Mouse (Mus musculus): Measurements from ENCODE around the gene Cd68. TPM values are rescaled to one million over a fixed set of nuclear protein-coding genes. Genes with fewer than 3 reads are reported as not detected.

The Cd68 gene
- polyA plus RNA-seq, 1 experiment from 2014 or later, result 13.3 TPM

DNA sequence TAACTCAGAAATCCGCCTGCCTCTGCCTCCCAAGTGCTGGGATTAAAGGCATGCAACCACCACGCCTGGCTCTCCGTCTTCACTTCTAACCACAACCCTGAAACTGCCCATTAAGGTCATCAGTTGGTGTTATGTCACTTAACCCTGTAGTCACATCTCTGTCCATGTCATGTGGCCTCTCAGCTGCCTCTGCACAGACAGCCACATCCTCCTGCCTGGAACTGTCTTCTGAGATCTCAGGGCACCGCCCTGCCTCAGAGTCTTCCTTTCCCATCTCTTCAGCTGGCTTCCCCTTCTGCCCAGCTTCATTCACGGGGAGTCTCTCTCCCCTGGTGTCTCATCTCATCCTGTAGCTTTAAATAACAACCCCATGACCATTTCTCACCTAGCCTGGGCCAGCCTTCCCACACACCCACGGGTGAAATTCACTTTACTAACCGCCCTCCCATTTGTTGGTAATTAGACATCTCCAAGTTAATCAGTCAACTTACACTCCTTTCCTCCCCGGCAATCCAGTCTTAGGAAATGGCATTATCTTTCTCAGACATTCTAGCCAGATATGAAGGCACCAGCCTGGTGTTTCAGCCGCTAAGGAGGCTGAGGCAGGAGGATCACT, 26.4 kb upstream of the Cd68 start:
- Histone ChIP-seq H3K4me3 (replicated peaks) (no peak overlapping the region), H3K4me1 (replicated peaks) (peaks cover 17% of the 10 kb centered on the region), H3K9me3 (no peaks in the 10 kb centered on the region), H3K27ac (no peak overlapping the region), H3K9ac (no peak overlapping the region), H3K27me3 (replicated peaks) (no peaks in the 10 kb centered on the region), H3K4me2 (replicated peaks) (no peak overlapping the region), H3K36me3 (no peaks in the 10 kb centered on the region)
- no peak for ATAC-seq
- WGBS, result 73% methylated on average over 9 of the region's 9 CpGs

DNA sequence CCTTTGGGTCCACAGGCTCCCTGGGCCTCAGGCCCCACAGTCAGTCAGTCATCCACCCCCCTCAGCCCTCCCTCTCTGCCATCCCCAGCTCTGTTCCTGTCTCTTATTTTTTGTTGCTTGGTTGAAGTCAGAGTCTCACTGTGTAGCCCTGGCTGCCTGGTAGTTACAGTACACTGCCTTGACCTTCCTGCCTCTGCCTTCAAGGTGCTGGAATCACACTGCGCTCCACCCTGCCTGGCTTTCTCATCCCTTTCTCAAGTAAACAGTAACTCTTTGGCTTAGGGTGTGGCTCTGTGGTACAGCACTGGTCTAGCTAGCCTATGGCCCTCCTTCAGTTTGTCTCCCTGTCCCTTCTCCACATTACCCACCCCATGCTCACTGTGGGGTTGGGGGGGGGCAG, 23.9 kb upstream of the Cd68 start:
- WGBS, result 92% methylated on average over 1 of the region's 1 CpGs
- Histone ChIP-seq H3K9ac (0 out of 2 replicates have a peak overlapping the region, but pooled peaks have one; percentile 8), H3K4me3 (replicated peaks) (no peak overlapping the region), H3K9me3 (no peaks in the 10 kb centered on the region), H3K4me1 (replicated peaks) (peaks cover 26% of the 10 kb centered on the region), H3K4me2 (replicated peaks) (no peak overlapping the region), H3K27me3 (replicated peaks) (no peaks in the 10 kb centered on the region), H3K36me3 (no peaks in the 10 kb centered on the region), H3K27ac (no peak overlapping the region)
- no peak for ATAC-seq

DNA sequence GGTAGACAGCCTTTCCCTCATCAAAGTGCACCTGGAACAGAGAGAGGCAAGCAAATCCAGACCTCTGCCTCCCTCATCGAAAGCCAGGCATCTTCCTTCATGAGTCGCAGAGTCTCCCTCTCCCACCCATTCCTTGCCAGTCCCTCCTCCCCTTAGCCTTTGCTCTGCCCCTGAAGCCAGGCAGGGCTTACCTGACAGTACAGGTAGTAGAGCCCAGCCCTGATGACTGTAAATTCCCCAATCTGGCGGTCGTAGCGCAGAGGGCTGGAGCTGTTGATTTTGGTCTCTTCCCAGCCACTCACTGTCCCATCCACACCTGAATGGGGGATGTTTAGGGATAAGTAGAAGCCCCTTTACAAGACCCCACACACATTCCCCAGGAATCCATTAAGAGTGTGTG, 21.1 kb upstream of the Cd68 start:
- H3K36me3 ChIP-seq, result no peaks in the 10 kb centered on the region
- 47% methylated on average over 5 of the region's 5 CpGs for WGBS
- H3K9ac ChIP-seq, result peak overlapping the region; percentile 32; the same call in 1 of the 2 replicates
- no peak overlapping the region for H3K4me3 ChIP-seq (replicated peaks)
- H3K4me1 ChIP-seq (replicated peaks), result peaks cover 21% of the 10 kb centered on the region
- no peaks in the 10 kb centered on the region for H3K9me3 ChIP-seq
- H3K4me2 ChIP-seq (replicated peaks), result no peak overlapping the region
- no peaks in the 10 kb centered on the region for H3K27me3 ChIP-seq (replicated peaks)
- ATAC-seq, result no peak
- H3K27ac ChIP-seq, result peak overlapping the region; percentile 51; the same call in 1 of the 2 replicates

DNA sequence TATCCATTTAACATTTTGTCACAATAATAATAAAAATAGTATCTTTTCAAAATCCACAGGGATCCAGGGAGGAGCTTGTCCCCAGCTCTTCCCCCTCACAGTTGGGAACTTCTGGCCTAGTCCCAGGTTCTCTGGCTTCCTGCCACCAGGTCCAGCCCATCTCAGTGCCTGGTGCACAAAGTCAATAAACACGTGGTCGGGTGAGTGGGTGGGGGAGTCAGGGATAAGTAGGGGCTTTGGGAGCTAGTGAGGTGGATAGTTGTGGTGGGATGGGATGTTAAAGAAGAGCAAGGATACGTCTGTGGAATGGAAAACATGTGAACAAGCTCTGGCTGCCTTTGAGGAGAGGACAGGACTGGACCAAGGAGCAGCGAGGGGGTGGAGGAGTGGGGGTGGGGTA, 20.4 kb upstream of the Cd68 start:
- Histone ChIP-seq H3K4me1 (replicated peaks) (peaks cover 21% of the 10 kb centered on the region), H3K27ac (peak overlapping the region; percentile 51; the same call in 1 of the 2 replicates), H3K9me3 (no peaks in the 10 kb centered on the region), H3K4me3 (replicated peaks) (no peak overlapping the region), H3K27me3 (replicated peaks) (no peaks in the 10 kb centered on the region), H3K4me2 (replicated peaks) (0 out of 2 replicates have a peak overlapping the region, but pooled peaks have one; percentile 19), H3K36me3 (no peaks in the 10 kb centered on the region), H3K9ac (peak overlapping the region; percentile 32; the same call in 1 of the 2 replicates)
- ATAC-seq, result no peak
- 13% methylated on average over 4 of the region's 4 CpGs for WGBS

DNA sequence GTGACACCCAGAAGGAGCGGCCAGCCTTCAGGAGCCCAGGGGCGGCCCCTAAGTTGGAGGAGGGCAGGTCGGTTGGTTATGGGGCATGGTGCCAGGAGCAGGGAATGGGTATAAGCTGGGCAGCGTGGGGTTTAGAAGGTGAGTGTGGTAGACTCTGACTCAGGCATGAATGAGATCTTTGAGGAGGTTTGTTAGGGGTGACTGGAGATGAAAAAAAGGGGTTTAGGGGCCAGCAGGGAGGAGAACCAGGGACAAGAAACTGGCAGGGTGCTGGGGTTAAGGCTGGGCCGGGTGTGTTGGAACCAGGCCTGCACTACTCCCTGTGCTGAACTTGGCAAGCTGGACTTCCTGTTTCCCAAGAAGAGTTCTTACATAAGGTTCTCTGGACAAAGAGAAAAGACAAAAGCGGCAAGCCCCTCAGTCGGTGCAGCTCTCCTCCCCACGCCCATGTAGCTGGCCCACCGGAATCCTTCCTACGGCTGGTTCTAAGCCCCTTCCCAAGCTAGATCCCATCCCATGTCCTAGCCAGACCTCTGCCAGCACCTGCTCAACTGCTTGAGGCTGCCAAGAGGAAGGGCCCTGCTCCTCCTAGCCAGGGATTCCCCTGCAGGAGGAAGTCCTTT, 19.7 kb upstream of the Cd68 start, which contains the start of gene Tnfsf13:
Gene Tnfsf13 (minus strand): TSS at position 259 of the 623 bp plus-strand sequence.
- no peaks in the 10 kb centered on the region for H3K27me3 ChIP-seq (replicated peaks)
- H3K9me3 ChIP-seq, result no peaks in the 10 kb centered on the region
- 0 out of 2 replicates have a peak within 1 kb of the TSS, but pooled peaks have one; percentile 19 for H3K4me2 ChIP-seq (replicated peaks)
- no peak within 1 kb of the TSS for H3K4me3 ChIP-seq (replicated peaks)
- 68% methylated on average over 10 of the region's 10 CpGs for WGBS
- H3K9ac ChIP-seq, result peak within 1 kb of the TSS; percentile 32; the same call in 1 of the 2 replicates
- H3K4me1 ChIP-seq (replicated peaks), result peaks cover 22% of the 10 kb centered on the region
- peak within 1 kb of the TSS; percentile 51 for H3K27ac ChIP-seq
- ATAC-seq, result no peak
- H3K36me3 ChIP-seq, result no peaks in the 10 kb centered on the region

DNA sequence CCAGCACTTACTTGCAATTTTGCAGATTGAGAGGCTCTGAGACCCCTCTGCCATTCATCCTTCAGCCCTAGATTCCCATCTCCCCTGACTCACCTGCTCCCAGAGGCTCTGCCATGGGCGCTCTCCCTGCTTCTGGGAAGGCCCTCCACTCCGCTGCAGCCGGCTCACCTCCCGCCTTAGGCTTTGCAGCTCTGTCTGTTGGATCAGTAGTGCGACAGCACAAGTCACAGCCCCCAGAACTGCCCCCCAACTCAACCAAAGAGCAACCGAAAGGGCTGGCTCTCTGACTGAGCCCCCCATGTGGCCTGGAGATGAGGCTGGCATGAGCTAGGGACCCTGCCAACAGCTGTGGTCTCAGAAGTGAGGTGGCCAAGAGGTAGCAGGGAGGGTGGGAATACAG, 19.0 kb upstream of the Cd68 start:
- Histone ChIP-seq H3K4me1 (replicated peaks) (peaks cover 29% of the 10 kb centered on the region), H3K27ac (no peak overlapping the region), H3K27me3 (replicated peaks) (no peaks in the 10 kb centered on the region), H3K36me3 (no peaks in the 10 kb centered on the region), H3K9me3 (no peaks in the 10 kb centered on the region), H3K4me2 (replicated peaks) (no peak overlapping the region), H3K9ac (no peak overlapping the region; the same call in 1 of the 2 replicates), H3K4me3 (replicated peaks) (no peak overlapping the region)
- no peak for ATAC-seq
- 87% methylated on average over 6 of the region's 6 CpGs for WGBS

DNA sequence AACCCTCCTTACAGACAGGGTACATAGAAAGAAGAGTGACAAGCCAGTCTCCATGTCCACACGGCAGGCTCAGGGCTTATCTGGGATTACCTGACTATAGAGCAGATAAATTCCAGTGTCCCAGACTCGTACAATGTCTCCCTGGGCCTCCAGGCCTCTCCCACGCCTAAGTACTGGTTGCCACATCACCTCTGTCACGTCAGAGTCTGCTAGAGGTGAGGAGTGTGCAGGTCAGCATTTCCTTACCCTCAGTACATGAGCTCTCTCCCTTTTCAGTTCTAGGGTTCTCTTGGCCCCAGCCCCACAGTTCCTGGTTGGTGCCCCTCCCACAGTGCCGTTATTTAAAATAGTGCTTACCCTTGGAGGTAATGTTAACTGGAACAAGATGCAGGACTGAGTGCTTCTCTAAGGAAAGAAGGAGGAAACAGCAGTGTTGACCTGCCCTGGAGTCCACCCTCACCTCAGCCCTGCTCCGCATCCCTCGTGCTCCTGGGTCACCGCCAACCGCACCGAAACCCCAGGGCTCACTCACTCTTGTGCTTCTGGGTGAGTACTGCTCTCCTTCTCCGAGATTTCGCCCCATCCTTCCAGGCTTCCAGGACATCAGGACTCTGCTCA, 18.3 kb upstream of the Cd68 start:
- Histone ChIP-seq H3K27ac (peak overlapping the region; percentile 56; the same call in 1 of the 2 replicates), H3K4me2 (replicated peaks) (no peak overlapping the region), H3K4me1 (replicated peaks) (peaks cover 29% of the 10 kb centered on the region), H3K9ac (no peak overlapping the region), H3K9me3 (no peaks in the 10 kb centered on the region), H3K4me3 (replicated peaks) (no peak overlapping the region), H3K27me3 (replicated peaks) (no peaks in the 10 kb centered on the region), H3K36me3 (no peaks in the 10 kb centered on the region)
- 77% methylated on average over 12 of the region's 12 CpGs for WGBS
- ATAC-seq, result peak; percentile 21; the same call in 1 of the 2 replicates

DNA sequence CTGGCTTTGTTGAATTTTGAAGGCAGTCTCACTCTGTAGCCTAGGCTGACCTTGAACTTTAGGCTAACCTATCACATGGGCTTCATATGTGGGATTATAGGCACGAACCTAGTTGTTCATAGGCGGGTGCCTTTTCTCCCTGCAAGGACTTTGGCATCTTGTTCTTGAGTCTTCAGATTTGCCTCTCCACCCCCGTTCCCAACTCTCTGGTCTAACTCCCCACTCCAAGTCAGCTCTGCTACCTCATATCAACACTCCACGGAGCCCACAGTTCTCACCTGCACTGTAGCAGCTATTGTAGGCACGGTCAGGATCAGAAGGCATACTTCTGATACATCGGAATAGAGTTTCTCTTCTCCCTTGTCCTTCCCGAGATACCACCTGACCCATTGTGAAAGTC, 17.6 kb upstream of the Cd68 start:
- Histone ChIP-seq H3K4me2 (replicated peaks) (no peak overlapping the region), H3K4me3 (replicated peaks) (no peak overlapping the region), H3K9ac (0 out of 2 replicates have a peak overlapping the region, but pooled peaks have one; percentile 0), H3K36me3 (peaks cover 3% of the 10 kb centered on the region), H3K4me1 (replicated peaks) (peaks cover 29% of the 10 kb centered on the region), H3K27ac (peak overlapping the region; percentile 56; the same call in 1 of the 2 replicates), H3K9me3 (no peaks in the 10 kb centered on the region), H3K27me3 (replicated peaks) (no peaks in the 10 kb centered on the region)
- ATAC-seq, result no peak
- WGBS, result 76% methylated on average over 7 of the region's 7 CpGs

DNA sequence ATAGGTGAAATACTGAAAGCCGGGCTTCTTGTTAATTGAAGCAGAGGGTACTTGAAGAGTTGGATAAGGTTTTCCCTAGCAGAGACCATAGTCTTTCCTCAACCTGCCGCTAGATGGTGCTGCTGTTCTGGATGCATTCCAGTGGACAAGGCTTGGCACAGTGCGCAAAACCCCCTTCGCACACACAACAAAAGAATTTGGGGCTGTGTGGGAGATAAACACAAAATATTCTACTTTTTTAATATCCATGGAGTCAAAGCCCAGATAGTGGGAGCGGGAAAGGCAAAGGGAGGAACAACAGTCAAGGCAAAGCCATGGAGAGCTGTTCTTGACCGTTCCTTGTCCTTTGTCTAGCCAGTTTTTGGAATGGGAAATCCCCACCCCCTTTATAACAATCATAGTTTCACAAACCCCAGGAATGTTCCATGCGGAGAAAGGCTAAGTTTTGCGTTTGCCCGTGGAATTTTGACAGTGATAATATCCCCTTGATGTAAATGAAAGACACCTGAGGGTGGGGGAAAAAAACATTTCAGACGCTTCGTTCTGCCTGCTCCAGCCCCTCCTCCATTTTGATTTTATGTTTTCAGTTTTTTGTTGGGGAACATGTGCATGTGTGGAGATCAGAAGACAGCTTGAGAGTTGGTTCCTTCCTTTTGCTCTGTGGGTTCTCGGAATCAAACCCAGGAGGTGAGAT, 17.0 kb upstream of the Cd68 start:
- Histone ChIP-seq H3K27ac (peak overlapping the region; percentile 93), H3K4me3 (replicated peaks) (0 out of 2 replicates have a peak overlapping the region, but pooled peaks have one; percentile 59), H3K4me2 (replicated peaks) (peak overlapping the region; percentile 75), H3K9ac (0 out of 2 replicates have a peak overlapping the region, but pooled peaks have one; percentile 0), H3K9me3 (no peaks in the 10 kb centered on the region), H3K4me1 (replicated peaks) (peaks cover 29% of the 10 kb centered on the region), H3K36me3 (peaks cover 8% of the 10 kb centered on the region), H3K27me3 (replicated peaks) (no peaks in the 10 kb centered on the region)
- peak; percentile 35; the same call in 1 of the 2 replicates for ATAC-seq
- WGBS, result 20% methylated on average over 12 of the region's 12 CpGs

DNA sequence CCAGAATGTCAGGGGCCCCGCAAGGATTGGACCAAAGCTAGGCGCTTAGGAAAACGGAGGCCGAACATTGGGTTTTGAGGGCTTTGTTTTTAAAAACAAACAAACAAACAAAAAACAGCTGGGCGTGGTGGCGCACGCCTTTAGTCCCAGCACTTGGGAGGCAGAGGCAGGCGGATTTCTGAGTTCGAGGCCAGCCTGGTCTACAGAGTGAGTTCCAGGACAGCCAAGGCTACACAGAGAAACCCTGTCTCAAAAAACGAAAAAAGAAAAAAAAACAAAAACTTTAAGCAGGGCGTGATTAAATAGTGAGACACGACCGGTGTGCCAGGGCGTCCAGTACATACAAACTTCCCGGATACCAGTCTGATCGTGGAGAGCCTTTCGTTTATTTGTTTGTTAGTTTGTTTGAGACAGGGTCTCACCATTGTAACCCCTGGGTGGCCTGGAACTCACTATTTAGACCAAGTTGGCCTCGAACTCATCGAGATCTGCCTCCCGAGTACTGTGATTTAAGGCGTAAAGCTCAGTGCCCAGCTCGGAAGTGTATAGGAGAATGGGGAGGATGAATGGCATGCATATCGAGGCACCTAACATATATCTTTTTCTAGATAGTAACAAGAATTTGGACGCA, 16.4 kb upstream of the Cd68 start:
- WGBS, result 24% methylated on average over 24 of the region's 24 CpGs
- Histone ChIP-seq H3K27ac (peak overlapping the region; percentile 93), H3K4me3 (replicated peaks) (peak overlapping the region; percentile 59), H3K4me1 (replicated peaks) (peaks cover 29% of the 10 kb centered on the region), H3K4me2 (replicated peaks) (peak overlapping the region; percentile 75), H3K9me3 (no peaks in the 10 kb centered on the region), H3K9ac (peak overlapping the region; percentile 84), H3K36me3 (peaks cover 9% of the 10 kb centered on the region), H3K27me3 (replicated peaks) (no peaks in the 10 kb centered on the region)
- peak; percentile 16; the same call in 1 of the 2 replicates for ATAC-seq

DNA sequence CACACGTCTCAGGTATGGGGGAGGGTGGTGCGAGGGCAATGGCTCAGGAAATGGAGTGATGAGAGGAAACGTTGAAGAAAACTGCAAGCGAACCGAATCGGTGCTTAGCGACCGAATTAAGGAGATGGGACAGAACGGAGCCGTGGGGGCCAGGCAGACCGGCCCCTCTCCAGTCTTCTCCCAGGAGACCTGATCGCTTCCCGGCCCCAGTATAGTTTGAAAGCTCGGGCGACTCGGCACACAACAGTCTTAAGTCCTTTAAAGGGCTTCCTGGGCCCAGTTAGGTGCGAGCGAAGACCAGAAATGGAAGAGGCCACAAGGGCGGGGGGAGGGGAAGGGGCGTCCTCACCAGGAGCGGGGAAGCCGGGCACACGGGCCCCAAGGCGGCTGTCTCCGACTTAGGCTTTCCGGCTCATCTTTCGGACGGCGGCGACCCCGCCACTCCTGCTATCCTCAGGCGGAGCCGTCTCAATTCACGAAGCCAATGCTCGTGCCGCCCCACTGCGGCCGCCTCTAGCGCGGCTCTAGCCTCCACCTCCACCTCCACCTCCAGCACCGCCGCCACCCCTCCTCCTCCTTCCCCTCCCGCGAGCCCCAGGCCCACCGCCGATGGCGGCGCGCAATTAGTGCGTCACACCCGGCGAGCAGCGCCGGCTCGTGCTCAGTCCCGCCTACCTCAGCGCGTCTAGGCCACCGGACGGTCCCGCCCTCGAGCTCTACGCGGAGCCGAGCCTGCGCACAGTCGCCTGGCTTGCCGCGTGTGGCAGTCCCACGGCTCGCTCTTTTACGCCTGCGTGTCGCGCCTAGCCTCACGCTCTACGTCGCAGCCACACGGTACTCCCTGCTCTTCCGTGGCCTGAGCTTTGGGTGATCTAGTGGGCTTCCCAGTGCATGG, 15.6 kb upstream of the Cd68 start, which contains the start of gene Senp3:
Gene Senp3 (minus strand): TSS at position 771 of the 895 bp plus-strand sequence.
- Histone ChIP-seq H3K4me3 (replicated peaks) (peak within 1 kb of the TSS; percentile 59), H3K9me3 (no peaks in the 10 kb centered on the region), H3K27me3 (replicated peaks) (no peaks in the 10 kb centered on the region), H3K9ac (peak within 1 kb of the TSS; percentile 84), H3K27ac (peak within 1 kb of the TSS; percentile 93), H3K4me1 (replicated peaks) (peaks cover 23% of the 10 kb centered on the region), H3K4me2 (replicated peaks) (peak within 1 kb of the TSS; percentile 75), H3K36me3 (peaks cover 13% of the 10 kb centered on the region)
- ATAC-seq, result peak; percentile 96
- WGBS, result under 1% methylated on average over 78 of the region's 80 CpGs
